Mouse (Mus musculus) C2C12 (cell line): ENCODE data around the gene Sars2.

Source experiments
- CTCF ChIP-seq: IDR thresholded peaks from one replicate; pipeline ENCODE4 v1.5.1; 2011; ENCODE audit not compliant: control insufficient read depth, insufficient read depth, insufficient read length
- MYOG ChIP-seq: IDR thresholded peaks from one replicate; pipeline ENCODE4 v1.6.1; 2011; ENCODE audit not compliant: control insufficient read depth, insufficient read length; ENCODE audit errors: extremely low read depth

GRCm38 (mm10) chr7:28761907-28762306, 20.1 kb downstream of the Sars2 start:
- TF ChIP-seq CTCF, result no peak
- TF ChIP-seq MYOG, result no peak
